Mouse (Mus musculus): ENCODE data around the gene Myl3. TPM values are rescaled to one million over a fixed set of nuclear protein-coding genes. Genes with fewer than 3 reads are reported as not detected.
A peak's percentile ranks its signal among the peaks of the same experiment; 100 is the strongest.

The Myl3 gene
- over 10,000 TPM; 10,942 to 11,353 TPM for total RNA-seq (2021)

DNA sequence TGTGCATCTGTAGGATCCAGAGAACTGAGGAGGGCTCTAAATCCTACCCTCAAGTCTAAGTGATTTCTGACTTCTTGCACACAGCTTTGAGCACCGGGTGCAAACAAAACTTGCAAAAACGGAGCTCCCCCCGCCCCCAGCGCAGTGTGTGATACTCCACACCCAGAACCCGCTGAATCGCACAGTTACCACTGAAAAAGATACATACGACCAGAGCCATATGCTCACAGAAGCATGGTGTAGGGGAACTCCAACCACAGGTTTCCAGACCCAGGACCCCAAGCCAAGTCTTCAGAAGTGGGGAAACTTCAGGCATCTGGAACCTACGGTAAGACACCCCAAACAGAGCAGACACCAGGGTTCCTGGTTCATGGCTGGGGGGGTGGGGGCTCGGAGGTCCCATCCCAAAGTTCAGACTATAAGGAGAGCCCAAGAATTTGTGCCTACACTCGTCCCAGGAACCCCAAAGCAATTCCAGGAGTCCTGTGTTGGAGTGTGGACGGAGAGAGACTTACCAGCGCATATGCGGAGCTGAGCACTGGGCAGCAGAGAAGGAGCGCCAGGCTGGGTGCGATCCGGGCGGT, at the start of gene Myl3:
TSS of gene Myl3 (plus strand) at position 151 of the 584 bp plus-strand sequence.
- intact Hi-C loops (cut with DNase I) = no loop called here
- DNase-seq = no peak

DNA sequence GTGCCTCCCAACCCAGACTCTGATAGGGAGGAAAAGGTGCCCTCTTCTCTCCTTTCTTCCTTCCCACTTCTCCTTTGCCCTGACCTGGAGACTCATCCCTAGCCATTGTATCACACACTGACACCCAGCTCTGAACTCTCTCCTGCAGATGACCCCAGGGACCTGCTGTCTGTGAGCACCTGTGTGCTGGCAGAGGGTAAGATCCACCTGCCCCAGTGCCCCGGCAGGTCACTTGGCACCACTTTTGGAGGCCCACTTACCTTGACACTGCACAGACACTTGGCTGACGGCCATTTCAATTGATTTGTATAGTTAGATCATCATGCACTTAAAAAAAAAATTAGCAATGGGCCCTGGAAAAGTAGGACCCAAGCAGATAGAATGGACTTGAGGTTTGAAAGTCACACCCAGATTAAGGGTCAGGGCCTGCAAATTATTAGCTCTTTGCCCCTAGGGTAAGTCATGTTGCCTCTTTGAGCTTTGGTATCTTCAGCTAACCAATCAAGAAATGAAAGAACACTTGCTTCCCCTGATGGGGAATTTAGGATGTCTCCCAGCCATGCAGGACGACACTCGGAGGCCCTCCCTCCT, 46.4 kb upstream of the Myl3 start:
- DNase-seq = no peak
- intact Hi-C loops (cut with DNase I) = no loop called here

DNA sequence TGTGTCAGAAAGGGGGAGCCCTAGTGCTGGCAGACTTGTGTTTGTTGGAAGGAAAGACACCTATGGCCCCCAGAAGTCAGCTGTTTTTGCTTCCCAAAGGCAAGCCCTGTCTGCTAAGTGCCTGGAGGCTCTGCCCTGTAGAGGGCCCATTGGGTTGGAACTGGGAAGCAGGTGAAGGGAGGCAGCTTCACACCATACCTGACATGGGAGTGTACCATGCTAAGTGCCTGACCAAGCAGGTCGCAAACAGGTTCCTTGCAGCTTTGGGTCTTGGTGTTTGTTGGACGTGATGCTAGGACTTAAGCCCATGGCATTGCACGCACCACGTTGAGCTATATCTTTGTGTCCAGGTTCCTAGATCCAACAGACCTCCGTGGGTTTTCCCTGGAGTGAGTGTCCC, 45.2 kb upstream of the Myl3 start:
- DNase-seq = no peak

DNA sequence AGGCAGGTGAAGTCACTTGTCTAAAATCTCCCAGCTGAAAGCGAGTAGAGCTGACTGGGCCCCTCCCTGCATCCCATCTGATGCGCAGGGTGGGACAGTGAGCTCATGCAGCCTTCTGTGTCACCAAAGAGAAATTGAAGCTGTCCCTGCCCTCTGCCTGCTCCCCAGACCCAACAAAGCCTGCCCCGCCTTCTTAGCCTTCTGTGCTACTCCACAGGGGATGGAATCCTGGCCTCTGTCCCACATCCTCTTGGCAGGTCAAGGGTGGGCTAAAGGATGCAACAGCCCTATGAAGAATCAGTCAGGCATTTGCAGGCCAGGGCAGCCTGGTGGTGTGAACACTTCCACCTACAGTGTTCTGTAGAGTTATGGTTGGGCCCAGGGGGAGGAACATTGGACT, 44.2 kb upstream of the Myl3 start:
- DNase-seq = no peak
- intact Hi-C loops (cut with DNase I) = no loop called here

More for the DNA sequence above, 45.2 kb upstream of the Myl3 start:
- intact Hi-C loops (cut with DNase I) = no loop called here

DNA sequence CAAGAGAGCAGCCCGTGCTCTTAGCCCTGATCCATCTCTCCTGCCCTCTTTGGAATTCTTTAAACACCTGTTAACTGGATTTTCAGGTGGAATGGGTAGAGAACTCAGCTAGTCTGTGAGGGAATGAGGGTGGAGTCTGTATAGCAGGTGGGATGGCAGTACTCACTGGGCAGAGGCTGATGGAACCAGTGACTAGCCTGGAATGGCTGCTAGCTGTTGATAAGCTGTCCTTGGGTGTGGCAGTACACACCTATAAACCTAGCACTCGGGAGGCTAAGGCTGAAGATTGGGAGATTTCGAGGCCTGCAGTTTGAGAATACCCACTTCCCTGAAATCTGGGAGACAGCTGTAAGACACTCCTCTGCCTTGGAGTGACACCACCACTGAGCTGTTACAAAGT, 42.1 kb upstream of the Myl3 start:
- intact Hi-C loops (cut with DNase I) = no loop called here
- no peak for DNase-seq

DNA sequence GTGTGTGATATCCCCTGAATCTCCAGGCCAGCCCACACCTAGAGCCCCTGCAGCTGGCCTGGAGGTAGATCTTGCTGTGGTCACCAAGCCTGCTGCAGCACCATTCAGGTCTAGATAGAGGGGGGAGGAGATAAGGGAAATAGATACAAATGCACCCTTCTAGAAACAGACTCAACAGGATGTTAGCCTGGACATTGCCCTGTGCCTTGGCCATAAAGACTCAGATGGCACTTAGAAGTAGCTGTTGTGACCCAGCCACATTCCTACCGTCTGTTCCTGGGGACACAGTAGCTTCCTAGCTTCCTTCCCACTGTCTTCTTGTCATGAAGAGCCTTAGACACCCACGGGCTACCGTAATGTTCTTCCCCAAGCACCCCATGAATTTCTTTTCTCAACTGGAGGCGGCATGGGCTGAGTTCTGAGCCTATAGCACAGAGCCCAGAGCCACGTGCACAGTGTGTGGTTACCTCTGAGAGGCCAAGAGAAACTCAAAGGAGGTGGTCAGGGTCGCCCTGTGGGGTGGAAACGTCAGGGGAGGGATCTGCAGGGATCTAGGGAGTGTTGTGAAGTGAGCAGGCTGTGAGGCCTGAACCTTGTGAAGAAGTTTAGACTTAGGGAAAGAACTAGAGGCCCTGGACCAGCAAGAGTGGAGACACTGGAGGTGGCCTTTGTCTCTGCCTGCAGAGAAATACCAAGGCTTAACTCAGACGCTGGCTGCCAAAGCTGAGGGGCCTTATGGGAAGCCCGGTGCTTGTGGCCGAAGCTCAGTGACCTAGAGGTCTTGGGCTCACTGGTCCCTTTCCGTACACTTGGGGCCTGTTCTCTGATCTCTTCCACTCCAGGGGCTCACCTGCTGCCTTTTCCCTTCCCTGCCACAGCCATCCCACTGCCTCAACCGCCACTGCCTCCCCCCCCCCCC, 40.3 kb upstream of the Myl3 start:
- no peak for DNase-seq
- intact Hi-C loops (cut with DNase I) = no loop called here

DNA sequence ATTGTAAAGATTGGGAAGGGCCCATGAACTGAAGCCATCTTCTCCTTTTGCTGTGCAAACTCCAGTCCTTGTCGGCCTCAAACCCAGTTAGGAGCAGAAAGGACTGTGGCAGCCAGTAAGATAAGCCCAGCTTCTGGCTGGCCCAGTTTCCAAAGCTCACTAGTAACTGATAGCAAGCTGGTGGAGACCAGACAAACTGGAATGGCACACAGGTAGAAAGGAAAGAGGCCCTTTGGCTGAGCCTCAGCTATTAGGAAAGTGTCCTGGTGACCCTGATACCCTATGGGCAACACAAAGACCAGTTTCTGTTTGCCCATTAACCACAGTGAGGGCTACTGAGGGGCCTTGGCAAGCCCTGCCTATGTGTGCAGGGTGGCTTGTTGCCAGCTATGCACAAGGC, 38.8 kb upstream of the Myl3 start:
- no peak for DNase-seq
- intact Hi-C loops (cut with DNase I) = no loop called here

DNA sequence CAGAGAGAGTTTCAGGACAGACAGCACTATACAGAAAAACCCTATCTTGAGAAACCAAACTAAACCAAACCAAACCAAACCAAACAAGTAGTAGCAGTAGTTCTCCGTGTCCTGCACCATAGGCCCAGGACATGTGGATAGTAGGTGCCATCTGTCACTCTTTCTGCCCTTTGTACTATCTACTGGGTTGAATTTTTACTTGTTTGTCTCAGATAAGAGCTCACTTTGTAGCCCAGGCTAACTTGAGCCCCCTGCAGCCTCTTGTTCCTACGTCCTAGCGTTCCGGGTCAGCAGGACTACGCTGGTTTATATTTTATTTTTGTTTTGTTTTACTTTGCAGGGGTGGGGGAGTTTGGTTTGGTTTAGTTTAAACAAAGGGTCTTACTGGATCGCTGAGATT, 37.7 kb upstream of the Myl3 start:
- intact Hi-C loops (cut with DNase I) = no loop called here
- no peak for DNase-seq

DNA sequence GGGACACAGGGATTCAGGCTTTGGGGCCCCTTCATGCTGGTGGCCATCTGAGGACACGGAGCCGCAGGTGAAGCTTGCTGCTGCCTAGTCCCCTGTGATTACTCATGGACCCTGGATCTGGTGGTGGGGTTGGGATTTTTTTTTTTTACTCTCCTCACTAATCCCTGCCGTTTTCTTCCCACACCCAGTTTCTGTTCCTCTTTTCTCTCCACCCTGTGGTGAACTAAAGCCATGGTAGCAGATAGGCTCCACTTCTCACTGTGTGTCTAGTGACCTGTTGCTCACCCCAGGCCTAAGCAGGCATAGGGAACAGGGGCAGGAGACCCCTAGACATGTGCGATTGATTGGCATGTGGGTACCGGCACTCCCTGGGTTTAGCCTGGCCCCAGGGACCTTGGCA, 34.9 kb upstream of the Myl3 start:
- intact Hi-C loops (cut with DNase I) = loop anchor here (5.0 kb wide), 1 partner anchor 294 kb away; no protein-coding TSS in a partner anchor
- no peak for DNase-seq

DNA sequence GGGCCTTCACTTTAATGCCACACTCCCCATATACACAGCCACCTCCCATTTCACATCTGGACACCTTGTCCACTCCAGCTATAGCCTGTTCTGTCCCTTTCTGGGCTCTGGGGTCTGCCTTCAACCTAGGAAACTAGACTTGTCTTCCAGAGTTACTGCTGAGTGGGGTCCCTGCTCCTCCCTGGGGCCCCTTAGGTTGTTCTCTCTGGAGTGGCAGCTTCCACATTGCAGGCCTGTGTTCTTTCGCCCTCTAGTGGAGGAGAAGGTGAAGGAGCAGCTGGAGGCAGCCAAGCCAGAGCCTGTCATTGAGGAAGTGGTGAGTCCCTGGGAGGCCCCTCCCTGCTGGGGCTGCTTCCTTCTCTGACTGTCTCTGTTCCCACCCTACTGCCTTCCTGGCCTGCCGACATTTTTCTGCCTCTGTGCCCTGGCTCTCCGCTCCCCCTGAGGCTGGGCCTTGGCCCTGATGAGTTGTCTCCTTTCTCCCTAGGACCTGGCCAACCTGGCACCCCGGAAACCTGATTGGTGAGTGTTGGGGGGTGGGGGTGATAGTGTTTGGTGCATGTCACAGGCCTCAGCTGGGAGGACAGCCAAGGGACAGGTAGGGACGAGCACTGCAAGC, 31.9 kb upstream of the Myl3 start:
- intact Hi-C loops (cut with DNase I) = loop anchor here (1.0 to 5.0 kb wide), 4 partner anchors 39 to 297 kb away; no protein-coding TSS in a partner anchor
- DNase-seq = peak; percentile 78 to 83

DNA sequence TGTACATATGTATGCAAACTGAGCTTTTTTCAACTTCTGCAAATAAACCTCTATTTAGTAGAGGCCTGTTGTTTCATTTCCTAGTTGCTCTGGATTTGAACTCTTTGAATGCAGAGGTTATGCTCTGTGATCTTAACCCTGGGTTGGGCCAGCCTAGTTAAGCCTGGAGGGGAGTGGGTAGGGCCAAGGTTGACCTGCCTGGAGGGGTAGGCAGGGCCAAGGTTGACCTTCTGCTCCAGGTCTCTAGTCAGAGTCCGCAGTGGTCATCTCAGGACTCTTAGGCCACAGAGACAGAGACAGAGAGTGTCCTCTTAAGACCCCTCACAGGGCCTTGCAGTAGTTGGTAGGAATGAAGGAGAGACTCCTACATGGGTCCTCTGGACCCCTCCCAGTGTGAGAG, 30.1 kb upstream of the Myl3 start:
- no peak for DNase-seq
- intact Hi-C loops (cut with DNase I) = no loop called here

DNA sequence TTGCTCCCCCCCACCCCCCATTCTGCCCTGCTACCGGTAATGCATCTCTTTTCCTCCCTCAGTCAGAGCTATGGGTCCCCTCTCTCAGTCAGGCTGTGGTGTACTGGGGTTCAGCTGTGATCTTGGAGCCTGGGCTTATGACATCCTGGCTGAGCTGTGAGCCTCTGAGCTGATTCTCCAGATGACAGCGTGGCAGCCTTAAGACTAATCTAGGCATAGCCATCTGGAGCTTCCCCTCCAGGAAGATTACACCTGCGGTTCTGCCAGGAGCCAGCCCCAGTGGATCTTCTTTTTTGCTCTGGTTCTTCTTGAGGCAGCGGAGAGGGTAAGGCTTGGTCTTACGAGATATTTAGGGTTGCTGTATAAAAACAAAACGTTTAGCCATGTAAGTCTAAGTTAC, 29.7 kb upstream of the Myl3 start:
- intact Hi-C loops (cut with DNase I) = no loop called here

DNA sequence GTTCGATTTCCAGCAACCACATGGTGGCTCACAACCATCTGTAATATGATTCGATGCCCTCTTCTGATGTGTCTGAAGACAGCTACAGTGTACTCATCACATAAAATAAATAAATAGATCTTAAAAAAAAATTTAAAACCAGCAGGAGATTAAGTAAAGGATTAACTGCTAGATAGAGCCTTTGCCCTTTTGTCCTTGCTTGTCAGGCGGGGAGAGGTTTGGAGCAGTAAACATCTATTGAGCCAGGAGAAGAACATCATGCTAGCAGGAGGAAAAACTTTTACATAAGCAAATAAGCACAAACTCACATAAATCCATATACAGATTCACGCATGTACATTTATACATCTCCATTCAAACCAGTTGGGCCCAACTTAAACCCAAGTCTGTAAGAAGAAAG, 29.1 kb upstream of the Myl3 start:
- intact Hi-C loops (cut with DNase I) = no loop called here
- no peak for DNase-seq

More for the DNA sequence above, 29.7 kb upstream of the Myl3 start:
- DNase-seq = no peak

DNA sequence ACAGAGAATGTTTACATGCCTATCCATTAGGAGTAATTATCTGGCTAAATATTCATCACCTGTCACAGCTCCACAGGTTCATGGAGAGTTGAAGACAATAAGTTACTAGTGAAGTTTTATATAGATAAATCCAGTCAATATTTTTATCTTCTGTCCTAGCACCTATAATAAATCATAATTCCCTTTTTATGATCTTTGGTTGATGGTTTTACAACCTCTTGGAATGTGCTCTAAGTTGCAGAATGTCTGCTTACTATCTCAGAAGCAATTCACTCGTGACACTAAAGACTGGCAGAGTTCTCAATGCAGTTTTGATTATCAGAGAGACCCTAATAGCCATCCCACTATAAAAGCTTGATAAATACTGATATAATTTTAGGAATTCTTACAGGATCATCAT, 28.3 kb upstream of the Myl3 start:
- DNase-seq = no peak
- intact Hi-C loops (cut with DNase I) = no loop called here

DNA sequence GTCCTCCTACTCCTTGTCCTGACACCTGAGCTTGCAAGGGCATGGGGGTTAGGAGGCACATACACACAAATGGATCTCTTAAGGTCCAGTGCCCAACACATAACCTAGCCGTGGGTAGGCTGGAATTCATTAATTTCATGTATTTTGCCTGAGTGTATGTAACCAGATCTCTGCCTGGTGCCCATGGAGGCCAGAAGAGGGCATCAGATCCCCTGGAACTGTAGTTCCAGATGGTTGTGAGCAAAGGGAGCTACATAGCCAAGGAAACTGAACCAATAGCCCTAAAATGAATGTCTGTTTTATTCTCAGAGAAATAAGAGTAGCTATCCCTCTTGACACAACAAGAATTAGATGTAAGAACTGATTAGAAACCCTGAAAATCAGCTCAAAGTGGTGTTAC, 26.2 kb upstream of the Myl3 start:
- DNase-seq = no peak
- intact Hi-C loops (cut with DNase I) = no loop called here

DNA sequence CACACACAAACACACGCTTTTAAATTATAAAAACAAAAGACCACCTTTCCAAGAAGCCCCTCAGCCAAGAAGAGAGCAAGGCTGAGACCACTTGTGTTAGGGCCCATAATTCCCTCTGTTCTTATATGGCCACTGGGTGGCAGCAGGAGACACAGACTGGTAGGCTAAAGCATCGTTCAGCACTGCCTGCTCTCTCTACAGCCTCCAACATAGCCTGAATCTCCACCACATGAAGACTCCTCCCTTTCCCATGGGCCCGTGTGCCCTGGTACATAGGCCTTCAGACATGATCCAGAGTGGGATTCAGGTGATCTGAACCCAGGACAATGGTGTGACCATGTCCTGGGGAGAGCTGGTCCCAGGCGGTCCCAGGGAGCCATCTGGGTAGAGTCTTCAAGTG, 24.9 kb upstream of the Myl3 start:
- peak; percentile 62 to 72 for DNase-seq
- intact Hi-C loops (cut with DNase I) = loop anchor here (1.0 to 2.0 kb wide), 3 partner anchors 43 to 154 kb away; no protein-coding TSS in a partner anchor

DNA sequence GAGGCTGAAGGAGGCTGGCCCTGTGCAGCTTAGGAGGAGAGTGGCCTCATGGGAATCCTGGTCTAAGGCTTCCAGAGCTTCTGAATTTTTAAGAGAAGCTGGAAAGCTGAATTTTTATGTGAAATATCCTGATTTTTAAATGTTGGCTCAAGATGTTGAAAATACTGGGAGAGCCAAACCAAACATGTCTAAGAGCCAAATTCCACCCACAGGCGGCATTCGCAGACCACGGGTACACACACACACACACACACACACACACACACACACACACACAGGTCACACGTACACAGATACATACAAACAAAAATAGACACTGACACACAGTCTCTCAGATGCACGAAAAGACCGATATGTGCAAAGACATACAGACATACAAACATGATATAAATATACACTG, 23.6 kb upstream of the Myl3 start:
- DNase-seq = no peak
- intact Hi-C loops (cut with DNase I) = no loop called here

DNA sequence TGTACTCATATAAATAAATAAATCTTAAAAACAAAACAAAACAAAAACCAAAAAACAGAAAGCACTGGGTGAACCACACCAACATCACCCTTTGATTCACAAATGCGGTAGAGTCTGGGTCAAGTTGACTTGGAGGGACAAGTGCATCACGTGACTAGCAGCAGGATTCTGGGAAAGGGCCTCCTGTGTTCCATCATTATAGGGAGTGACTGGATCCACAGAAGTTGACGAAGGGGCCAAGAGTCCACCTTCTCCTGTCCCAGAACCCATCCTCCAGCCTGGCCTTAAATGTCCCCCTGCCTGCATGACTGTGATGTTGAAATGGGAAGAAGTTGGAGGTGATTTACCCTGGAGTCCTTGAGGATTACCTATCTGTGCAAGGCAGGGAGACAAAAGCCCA, 22.9 kb upstream of the Myl3 start:
- no peak for DNase-seq
- intact Hi-C loops (cut with DNase I) = no loop called here

DNA sequence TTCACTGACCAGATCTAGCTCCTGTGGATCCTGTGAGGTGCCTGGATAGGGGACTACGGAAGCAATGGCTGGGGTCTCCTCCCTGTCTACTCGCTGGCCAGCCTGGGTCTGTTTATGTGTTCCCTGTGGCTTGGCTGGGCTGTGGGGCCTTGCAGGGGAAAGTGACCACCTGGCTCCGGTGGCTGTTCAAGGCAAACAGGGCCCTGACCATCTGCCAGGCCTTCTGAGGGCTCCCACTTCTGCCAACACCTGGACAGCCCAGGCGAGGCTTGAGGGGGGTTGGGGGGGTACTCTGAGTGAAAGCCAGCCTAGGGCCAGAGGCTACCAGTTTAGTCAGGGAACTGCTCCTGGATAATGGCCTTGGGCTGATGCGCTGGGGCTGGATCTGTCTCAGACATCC, 21.7 kb upstream of the Myl3 start:
- DNase-seq = no peak
- intact Hi-C loops (cut with DNase I) = no loop called here

DNA sequence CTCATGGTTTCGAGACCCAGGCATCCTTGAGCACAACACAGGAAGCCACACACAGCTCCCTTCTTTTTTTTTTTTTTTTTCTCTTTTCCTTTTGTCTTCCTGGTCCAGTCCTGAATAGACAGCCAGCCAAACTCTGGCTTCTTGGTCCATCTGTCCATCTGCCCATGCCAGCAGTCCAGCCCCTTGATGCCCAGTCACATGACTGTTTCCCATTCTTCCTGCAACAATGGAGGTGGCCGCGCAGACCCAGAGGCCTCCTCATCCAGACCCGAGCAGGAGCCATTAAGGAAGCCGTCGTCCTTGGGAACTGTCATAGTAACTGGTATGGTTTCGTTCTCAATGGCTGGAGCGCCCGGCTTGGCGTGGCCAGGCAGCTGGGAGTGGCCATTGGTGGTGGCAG, 19.6 kb upstream of the Myl3 start:
- intact Hi-C loops (cut with DNase I) = no loop called here
- no peak for DNase-seq

DNA sequence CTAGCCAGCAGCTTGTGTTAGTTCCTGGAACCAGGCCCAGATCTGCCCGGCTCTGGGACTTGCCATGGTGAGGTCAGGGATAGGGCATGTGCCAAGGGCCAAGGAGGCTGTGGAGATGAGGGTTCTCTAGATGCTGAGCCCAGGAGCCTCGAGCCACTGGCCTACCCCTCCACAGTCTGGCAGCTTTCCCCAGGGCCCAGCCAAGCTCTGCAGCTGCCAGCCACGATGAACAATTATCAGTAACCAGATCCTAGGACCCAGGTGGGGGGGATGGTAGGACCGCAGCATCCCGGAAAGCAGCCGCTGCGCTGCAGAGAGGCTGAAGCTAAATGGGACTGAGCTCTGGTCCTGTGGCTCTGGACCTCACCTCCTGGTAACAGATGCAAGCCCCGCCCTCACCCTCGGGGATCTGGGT, 15.9 kb upstream of the Myl3 start:
- intact Hi-C loops (cut with DNase I) = no loop called here
- no peak for DNase-seq
